Mouse (Mus musculus) left cerebral cortex, postnatal 36 days (tissue): Measurements from ENCODE around the gene Phtf1. TPM values are rescaled to one million over a fixed set of nuclear protein-coding genes. Genes with fewer than 3 reads are reported as not detected.
A peak's percentile ranks its signal among the peaks of the same experiment; 100 is the strongest.

ENCODE experiments used
- DNase-seq, 2 experiments: peaks; one replicate each; pipeline ENCODE4 v3.0.0; 2021 to 2022; ENCODE audit warnings: low spot score in 2 of 2, mixed read lengths in 1 of 2
- intact Hi-C: fragments of 180-260 bp; cut with DNase I; formaldehyde crosslinking; loops from one replicate; pipeline ENCODE4 v1.15.1; 2025
- total RNA-seq, 2 experiments: library from RNA; stranded (reverse); gene quantifications; 2 replicates each; pipeline ENCODE4 v1.2.3; 2021

Phtf1 gene
- total RNA-seq, result 10 to 100 TPM; 41.2 to 53.3 TPM

- intact Hi-C loops, result loop anchor here (2.0 kb wide), 1 partner anchor 53 kb away; the partner anchor contains the start of gene Rsbn1
These were observed at the start of gene Phtf1 for GRCm38 (mm10) chr3:103967861-103968691. Gene Phtf1 (plus strand): TSS chr3:103968110.

GRCm38 (mm10) chr3:103920094-103920493 is 47.8 kb upstream of the Phtf1 start:
- no peak for DNase-seq
- intact Hi-C loops, result no loop called here

More at GRCm38 (mm10) chr3:103967861-103968691, at the start of gene Phtf1:
- peak; percentile 89 to 91 for DNase-seq

GRCm38 (mm10) chr3:103925302-103925701 is 42.6 kb upstream of the Phtf1 start:
- intact Hi-C loops, result no loop called here
- no peak for DNase-seq

GRCm38 (mm10) chr3:103927511-103927910 is 40.4 kb upstream of the Phtf1 start:
- intact Hi-C loops, result no loop called here
- DNase-seq, result no peak

GRCm38 (mm10) chr3:103944794-103945562 is 22.9 kb upstream of the Phtf1 start:
- no peak for DNase-seq
- intact Hi-C loops, result no loop called here

- DNase-seq, result no peak
- intact Hi-C loops, result no loop called here
These were observed 19.2 kb upstream of the Phtf1 start for GRCm38 (mm10) chr3:103948666-103949065.

- DNase-seq, result no peak
- intact Hi-C loops, result no loop called here
These were observed 7.3 kb upstream of the Phtf1 start for GRCm38 (mm10) chr3:103960622-103961021.

- no peak for DNase-seq
- intact Hi-C loops, result no loop called here
These were observed 679 bp upstream of the Phtf1 start for GRCm38 (mm10) chr3:103967231-103967630.

- no peak for DNase-seq
- intact Hi-C loops, result loop anchor here (2.0 kb wide), 1 partner anchor 54 kb away; the partner anchor contains the start of gene Rsbn1
These were observed 791 bp downstream of the Phtf1 start for GRCm38 (mm10) chr3:103968701-103969100.

DNA sequence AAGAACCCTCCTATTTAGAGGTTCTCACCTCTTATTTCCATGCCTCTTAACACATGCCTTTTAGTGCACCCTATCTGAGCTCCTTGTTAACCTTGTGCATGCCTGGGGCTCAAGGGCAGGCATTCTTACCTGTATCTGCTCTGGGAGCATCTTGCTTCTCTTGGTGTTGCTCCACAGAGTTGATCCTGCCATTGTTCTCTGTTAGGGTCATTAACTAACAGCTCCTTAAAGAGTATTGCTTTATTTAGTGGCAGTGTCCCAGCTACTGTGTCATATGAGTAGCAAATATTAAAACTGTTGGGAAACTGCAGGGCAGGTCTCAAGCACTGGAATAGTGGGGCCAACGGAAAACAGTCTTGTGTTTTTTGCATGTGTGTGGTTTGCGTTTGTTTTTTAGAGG is 3.2 kb downstream of the Phtf1 start:
- intact Hi-C loops, result no loop called here

DNA sequence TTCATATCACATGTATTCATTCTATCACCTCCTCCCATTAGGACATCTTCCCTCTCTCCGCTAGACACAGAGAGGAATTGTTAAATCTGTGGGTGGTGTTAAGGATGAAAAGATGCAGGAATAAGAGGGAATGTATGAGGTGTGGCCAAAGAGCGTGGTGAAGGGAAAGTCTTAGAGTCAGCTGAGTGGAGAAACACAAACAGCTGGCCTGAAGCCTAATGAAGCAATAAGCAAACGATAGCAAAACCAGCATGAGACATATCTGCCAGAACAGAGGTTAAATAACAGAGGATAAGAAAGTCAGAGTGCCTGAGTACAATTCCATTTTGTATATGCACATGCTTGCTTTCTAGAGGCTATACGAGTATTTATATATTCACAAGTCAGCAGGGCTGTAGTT is 16.6 kb downstream of the Phtf1 start:
- intact Hi-C loops, result no loop called here
- DNase-seq, result no peak

More for the DNA sequence above, 3.2 kb downstream of the Phtf1 start:
- no peak for DNase-seq

DNA sequence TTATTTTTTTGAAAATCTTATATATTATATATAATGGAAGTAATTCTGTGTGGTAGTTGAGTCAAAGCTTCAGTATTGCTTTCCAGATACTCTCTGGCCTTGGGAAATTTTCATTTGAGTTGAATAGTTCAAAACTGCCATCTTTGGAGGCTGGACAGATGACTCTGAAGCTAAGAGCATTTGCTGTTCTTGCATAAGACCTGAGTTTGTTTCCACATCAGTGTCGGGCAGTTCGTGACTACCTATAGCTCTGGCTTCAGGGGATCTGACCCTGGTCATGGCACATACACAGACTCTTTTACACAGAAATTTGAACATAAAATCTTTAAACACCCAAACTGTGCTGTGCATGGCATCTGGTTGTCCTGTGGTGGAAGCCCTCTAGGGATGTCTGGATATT is 17.3 kb downstream of the Phtf1 start:
- intact Hi-C loops, result no loop called here
- DNase-seq, result no peak

DNA sequence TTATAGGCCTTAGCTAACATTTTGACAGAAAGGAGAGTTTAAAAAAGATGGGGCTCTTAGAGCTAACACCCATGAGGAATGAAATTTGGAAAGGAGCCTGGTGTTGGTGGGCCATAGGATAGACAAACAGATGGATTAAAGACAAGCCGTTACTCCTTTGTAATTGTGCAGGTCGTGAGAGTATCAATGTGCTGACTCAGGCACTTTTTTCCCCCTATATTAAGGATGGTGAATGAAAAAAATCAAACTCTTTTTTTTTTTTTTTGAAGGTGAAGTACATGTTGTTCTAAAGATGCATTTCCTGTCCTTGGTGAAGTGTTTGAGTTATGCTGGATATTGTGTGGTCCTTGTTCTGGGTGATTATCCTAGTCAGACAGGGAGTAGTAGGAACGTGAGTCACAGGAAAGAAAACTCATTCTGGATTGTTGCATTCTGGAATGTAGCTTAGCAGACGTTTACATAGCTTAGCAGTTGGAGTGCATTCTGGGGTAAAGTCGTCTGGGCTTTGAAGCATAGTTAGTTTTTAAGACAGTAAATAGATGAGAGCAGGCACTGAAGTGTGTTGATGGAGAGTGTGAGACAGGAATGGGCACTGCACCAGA is 20.0 kb downstream of the Phtf1 start:
- intact Hi-C loops, result no loop called here
- no peak for DNase-seq

- DNase-seq, result no peak
- intact Hi-C loops, result no loop called here
These were observed 21.4 kb downstream of the Phtf1 start for GRCm38 (mm10) chr3:103989352-103989751.

DNA sequence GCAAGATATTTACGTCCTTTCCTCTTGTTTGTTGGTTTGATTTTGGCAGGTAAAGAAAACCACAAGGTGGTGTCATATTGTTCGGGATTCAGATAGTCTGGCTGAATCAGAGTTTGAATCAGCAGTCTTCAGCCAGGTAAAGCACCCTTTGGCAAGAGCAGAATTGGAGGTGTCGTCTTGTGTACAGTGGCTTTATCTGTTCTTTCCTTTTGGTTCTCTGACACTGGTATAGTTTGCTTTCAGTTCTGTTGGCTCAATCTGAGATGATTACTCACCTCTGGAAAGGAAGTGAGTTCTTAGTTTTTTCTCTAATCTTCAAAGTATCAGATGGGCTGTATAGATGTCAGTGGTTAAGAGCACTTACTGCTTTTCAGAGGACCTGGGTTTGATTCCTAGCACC is 23.4 kb downstream of the Phtf1 start:
- intact Hi-C loops, result no loop called here
- no peak for DNase-seq

- intact Hi-C loops, result no loop called here
- DNase-seq, result no peak
These were observed 30.8 kb downstream of the Phtf1 start for GRCm38 (mm10) chr3:103998724-103999123.

- intact Hi-C loops, result no loop called here
- no peak for DNase-seq
These were observed 39.1 kb downstream of the Phtf1 start for GRCm38 (mm10) chr3:104006896-104007466.

- no peak for DNase-seq
- intact Hi-C loops, result no loop called here
These were observed 39.6 kb downstream of the Phtf1 start for GRCm38 (mm10) chr3:104007479-104007878.

DNA sequence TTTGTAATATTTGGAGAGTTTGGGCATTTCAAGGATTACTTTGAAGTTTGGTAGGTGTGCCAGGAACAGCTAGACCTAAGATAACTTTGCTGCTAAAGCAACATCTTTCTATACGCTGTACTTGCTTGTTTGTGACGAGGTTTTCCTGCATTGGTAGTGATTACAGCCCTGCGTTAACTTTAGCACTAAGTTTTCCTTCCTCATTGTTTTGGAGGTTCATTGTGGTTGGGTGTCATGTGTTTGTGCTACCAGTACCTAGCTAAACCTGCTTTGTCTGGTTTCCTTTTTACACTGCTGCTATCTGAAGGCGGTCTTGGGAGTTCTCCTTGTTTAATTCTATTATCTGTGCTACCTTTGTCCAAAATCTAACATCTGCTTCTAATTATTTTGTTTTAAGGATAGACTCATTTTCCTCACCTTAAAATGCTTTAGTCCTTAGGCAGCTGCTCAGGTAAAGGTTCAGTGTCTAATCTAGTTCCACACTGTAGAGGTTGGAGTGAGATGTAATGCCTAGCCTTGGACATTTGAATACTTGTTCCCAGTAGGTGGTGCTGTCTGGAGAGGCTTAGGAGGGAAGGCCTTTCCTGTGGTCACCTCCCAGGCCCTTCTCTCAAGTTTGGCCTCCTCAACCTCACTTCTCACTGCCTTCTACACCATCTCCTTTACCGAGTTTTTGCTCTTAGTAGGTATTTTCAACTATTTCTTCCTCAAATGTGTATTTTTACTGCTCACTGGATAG is 42.2 kb downstream of the Phtf1 start:
- no peak for DNase-seq
- intact Hi-C loops, result no loop called here
